Mouse (Mus musculus) heart, embryonic 11.5 days (tissue): ENCODE results near the gene Clstn1. TPM values are rescaled to one million over a fixed set of nuclear protein-coding genes. Genes with fewer than 3 reads are reported as not detected.

ENCODE experiments used
- microRNA-seq: library from miRNA; unstranded; fragments of <30 nt; microRNA quantifications from one replicate; pipeline ENCODE4, GENCODE M21; 2016; ENCODE audit warnings: borderline number of aligned reads
- polyA plus RNA-seq: library from polyadenylated mRNA; unstranded; fragments of >200 nt; fragmentation: Nextera tagmentation; extraction: Ambion mirVana; gene quantifications from 2 replicates; pipeline ENCODE4 v1.2.1, GENCODE M21; 2014

Clstn1 gene
- polyA plus RNA-seq, 1 experiment from 2014 or later = 12.3 TPM

Small RNA genes lying within 50 kb of the gene (microRNA-seq; reads per million reads assigned to microRNA genes)
- 0.68 reads per million, percentile 4 among the genes with 10 or more reads in this experiment for gene Mir5616
- gene Mir7023 = not detected

Other genes with a start within 250 kb of the Clstn1 start
- 36.3 and 41.3 TPM in 2 replicates for gene Ube4b, start 159.7 kb upstream of the Clstn1 start, polyA plus RNA-seq
- 1.2 and 2.5 TPM in 2 replicates for gene Rbp7, start 131.5 kb upstream of the Clstn1 start, polyA plus RNA-seq
- not detected in 2 replicates for gene Tmem274, start 109.1 kb upstream of the Clstn1 start, polyA plus RNA-seq
- 16.2 and 17.0 TPM in 2 replicates for gene Nmnat1, start 101.3 kb upstream of the Clstn1 start, polyA plus RNA-seq
- 36.7 and 43.9 TPM in 2 replicates for gene Lzic, start 101.2 kb upstream of the Clstn1 start, polyA plus RNA-seq
- 36.3 and 36.8 TPM in 2 replicates for gene Ctnnbip1, start 68.2 kb upstream of the Clstn1 start, polyA plus RNA-seq
- 2.3 and 3.2 TPM in 2 replicates for gene Pik3cd, start 116.1 kb downstream of the Clstn1 start, polyA plus RNA-seq
- gene Tmem201, start 151.6 kb downstream of the Clstn1 start, polyA plus RNA-seq = 25.5 and 32.5 TPM in 2 replicates
- 7.4 and 9.4 TPM in 2 replicates for gene Slc25a33, start 187.8 kb downstream of the Clstn1 start, polyA plus RNA-seq